Mouse (Mus musculus) mature B cell (primary cell): ENCODE results near the gene Slc4a2.

Source experiments
- in situ Hi-C: fragments of 300-500 bp; cut with MboI; formaldehyde crosslinking; loops from 2 replicates; pipeline ENCODE4 v1.14.3; 2019

The Slc4a2 gene

GRCm38 (mm10) chr5:24423129-24424003 is at the start of gene Slc4a2, which contains the start of gene Cdk5:
Slc4a2 (plus strand) TSS chr5:24423837.
Cdk5 (minus strand) TSS chr5:24423530.
- in situ Hi-C loops, result no loop called here

DNA sequence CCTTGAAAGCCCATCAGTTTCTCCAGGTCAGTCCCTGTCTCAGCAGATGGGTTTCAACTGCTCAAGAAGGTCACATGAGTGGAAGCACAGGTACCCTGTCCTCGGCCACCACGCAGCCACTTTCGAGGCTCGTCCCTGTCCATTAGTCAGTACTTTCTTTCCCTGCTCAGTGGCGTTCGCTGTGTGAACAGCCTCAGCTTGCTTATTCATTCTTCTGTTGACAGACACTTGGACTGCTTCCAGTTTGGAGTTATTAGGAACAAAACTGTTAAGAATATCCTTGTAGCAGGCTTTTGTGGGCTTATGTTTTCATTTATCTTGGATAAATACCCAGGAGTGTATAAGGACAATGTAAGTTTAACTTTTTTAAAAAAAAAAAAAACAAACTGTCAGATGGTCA is 49.4 kb upstream of the Slc4a2 start:
- in situ Hi-C loops, result no loop called here

DNA sequence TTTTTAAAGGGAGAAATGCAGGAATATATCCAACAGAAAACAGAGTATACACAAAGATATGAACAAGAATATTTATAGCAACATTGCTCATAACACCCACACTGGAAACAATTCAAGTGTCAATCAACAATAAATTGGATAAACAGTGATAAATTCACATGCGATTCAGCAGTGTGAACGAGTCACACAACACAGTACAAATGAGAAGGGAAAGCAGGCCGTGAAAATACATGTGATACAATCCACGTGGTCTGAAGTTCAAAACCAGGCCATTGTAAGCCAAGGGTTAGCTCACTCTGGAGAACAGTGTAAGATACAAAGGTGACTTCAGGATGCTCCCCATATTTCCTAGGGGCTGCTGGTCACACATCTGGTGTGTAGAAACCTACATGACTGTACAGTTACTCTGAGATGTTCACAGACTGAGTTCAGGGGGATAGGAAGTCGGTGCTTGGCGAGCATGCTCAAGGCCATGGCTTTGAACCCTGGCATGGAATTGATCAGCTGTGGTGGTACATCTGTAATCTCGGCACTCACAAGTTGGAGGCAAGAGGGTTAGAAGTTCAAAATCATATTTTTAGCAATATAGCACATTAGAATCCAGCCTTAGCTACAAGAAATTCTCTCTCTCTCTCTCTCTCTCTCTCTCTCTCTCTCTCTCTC is 48.8 kb upstream of the Slc4a2 start:
- in situ Hi-C loops, result no loop called here

DNA sequence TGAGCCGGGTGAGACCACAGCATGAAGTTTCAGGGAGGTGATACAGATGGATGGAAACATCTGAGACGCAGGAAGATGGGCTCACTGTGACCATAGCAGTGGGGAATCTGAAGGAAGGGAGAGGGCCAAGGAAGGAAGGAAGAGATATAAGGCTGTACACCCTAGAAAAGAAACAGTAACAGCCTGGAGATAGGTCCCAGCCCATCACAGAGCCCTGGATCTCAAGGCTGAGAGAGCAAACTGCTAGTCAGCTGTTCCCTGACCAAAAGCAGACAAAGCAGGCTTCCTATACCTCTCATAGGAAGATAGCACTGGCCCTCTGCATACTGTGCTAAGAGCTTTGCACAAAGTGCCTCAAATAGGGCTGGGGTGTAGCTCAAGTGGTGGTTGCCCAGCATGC is 44.9 kb upstream of the Slc4a2 start:
- in situ Hi-C loops, result no loop called here

- in situ Hi-C loops, result no loop called here
Observed at GRCm38 (mm10) chr5:24379501-24379900, 44.1 kb upstream of the Slc4a2 start.

GRCm38 (mm10) chr5:24380499-24380898 is 43.1 kb upstream of the Slc4a2 start:
- in situ Hi-C loops, result no loop called here

DNA sequence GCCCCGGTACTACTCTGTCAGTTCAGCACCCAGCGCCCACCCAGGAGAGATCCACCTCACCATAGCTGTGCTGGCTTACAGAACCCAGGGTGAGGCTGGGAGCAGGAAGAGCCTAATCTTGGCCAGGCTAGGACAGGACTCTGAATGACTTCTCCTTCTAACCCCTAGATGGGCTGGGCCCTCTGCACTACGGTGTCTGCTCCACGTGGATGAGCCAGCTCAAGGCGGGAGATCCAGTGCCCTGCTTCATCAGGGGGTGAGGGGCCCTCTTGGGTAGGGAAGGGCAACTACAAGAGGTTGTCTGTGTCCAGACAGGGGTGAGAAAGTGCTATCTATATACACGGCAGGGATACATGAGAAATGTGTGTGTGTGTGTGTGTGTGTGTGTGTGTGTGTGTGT is 42.2 kb upstream of the Slc4a2 start:
- in situ Hi-C loops, result no loop called here

- in situ Hi-C loops, result no loop called here
Observed at GRCm38 (mm10) chr5:24381988-24382387, 41.6 kb upstream of the Slc4a2 start.

- in situ Hi-C loops, result no loop called here
Observed at GRCm38 (mm10) chr5:24383026-24383859, 40.4 kb upstream of the Slc4a2 start.

DNA sequence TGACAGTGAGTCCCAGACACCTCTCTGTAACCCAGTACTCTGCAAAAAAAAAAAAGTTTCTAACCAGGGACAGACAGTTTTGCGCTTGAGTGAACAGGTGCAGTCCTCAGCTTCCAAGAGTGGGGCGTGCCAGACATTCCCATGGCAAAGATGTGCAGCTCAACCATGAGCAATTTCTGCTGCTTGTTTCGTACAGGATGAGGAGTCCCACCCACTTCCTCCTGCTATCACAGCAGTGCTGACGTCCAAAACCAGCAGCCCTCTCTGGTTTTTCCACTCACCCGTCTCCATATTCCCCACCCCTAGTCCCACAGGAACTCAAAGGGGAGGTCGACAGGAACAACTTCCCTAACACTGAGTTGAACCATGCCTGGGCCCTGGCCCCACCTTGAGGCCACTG is 39.2 kb upstream of the Slc4a2 start:
- in situ Hi-C loops, result no loop called here

DNA sequence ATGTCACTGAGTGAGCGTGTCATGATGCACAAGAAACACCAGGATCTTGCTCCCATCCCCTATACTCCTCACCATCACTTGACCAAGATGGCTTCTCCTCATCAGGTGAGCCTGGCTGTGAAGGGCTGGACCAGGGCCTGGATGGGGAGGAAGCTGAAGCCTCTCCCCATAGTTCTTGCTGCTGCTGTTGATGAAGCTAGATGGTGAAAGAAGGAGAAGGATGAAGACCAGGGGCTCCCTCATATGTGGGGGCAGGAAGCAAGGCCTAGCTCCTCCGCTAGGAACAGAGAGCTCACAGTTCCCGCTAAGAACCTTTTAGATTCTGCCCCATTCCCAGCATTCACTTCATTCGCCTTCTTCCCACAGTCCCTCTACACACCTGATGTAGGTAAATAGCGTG is 38.3 kb upstream of the Slc4a2 start:
- in situ Hi-C loops, result no loop called here

GRCm38 (mm10) chr5:24385887-24386550 is 37.6 kb upstream of the Slc4a2 start:
- in situ Hi-C loops, result no loop called here

- in situ Hi-C loops, result no loop called here
Observed at GRCm38 (mm10) chr5:24387264-24388241, 36.1 kb upstream of the Slc4a2 start.

DNA sequence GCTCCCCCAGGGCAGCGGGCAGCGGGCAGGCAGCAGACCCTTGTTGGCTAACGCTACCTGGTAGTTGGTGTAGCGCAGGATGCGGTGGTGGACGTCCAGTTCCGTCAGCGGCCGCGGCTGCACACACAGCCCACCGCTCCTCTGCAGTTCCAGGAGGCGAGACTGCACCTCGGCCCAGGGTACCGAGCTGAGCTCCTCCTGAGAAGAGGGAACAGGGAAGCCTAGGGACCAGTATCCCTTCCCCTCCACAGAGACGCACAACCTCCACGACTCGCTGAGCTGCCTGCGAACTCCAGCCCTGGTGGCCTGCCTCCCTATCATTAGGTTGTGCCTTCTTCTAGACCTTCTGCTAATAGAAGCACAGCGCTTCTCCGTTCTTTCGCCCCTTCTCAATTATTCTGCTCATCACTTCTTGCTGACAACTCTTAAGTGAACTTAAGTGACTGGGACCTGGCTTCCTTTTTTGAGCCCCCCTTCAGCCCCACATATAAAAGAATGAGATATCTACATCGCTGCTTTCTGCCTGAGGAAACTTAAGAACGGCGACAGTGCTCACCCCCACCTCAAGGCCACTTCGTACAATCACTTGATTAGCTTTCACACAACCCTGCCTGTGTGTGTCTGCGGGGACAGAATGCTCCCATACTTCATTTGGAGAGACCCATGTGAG is 35.3 kb upstream of the Slc4a2 start:
- in situ Hi-C loops, result no loop called here

- in situ Hi-C loops, result no loop called here
Observed at GRCm38 (mm10) chr5:24389011-24389657, 34.5 kb upstream of the Slc4a2 start.

DNA sequence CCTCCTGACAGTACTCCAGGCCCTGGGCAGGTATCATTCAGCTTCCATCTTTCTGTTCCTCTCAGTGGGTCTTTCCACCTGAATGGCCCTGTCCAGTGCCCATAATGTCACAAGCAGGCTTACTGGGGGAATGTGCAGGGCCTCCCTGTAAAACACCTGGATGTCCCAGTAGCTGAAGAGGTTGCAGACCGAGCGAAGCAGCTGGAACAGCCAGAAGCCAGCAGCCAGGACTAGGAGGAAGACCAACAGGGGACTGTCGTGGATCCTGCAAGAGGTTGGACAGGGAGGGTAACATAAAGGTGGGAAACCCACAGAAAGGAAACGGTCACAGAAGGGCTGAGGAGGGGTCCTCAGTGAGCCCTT is 34.0 kb upstream of the Slc4a2 start:
- in situ Hi-C loops, result no loop called here

GRCm38 (mm10) chr5:24391864-24392263 is 31.8 kb upstream of the Slc4a2 start, which contains the start of gene Atg9b:
Atg9b (minus strand) TSS chr5:24392143.
- in situ Hi-C loops, result no loop called here

GRCm38 (mm10) chr5:24392724-24393123 is 30.9 kb upstream of the Slc4a2 start:
- in situ Hi-C loops, result no loop called here

DNA sequence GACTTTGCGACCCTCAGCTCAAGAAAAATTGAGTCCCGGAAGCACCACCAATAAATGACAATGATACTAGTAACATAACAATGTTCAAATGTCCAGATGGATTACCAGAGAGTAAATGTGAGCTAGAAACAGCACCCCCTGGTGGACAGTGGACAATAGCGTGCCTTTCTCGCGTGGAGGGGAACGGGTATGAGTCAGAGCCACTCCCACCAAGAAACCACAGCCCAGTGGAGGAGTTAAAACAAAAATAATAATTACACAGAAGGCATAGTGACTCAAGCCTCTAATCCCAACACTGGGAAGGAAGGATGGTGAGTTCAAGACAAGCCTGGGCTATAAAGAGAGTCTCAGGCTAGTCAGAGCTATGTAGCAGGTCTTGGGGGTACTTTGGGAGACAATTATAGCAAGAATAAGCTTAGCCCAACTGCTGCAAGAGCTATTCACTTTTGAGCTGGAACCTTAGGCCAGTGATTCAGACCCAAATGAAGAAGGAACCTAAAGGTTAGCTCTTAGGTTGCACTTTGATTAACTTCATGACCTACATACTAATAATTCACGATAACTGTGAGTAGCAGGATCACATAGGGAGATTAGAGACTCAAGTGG is 30.1 kb upstream of the Slc4a2 start, which contains the start of gene Abcb8:
Gene Abcb8, plus strand, starts transcription at position 272 of the 606 bp plus-strand sequence.
- in situ Hi-C loops, result no loop called here
